Mouse (Mus musculus) hindbrain, postnatal 0 days (tissue): ENCODE results near the gene Slc31a1. TPM values are rescaled to one million over a fixed set of nuclear protein-coding genes. Genes with fewer than 3 reads are reported as not detected.

Experiments
- ATAC-seq: fragments of 200-750 bp; cut with Nextera tagmentation; 2 replicates; pipeline ENCODE4 v1.8.0; 2017; ENCODE audit warnings: mild to moderate bottlenecking, moderate TSS enrichment, moderate library complexity
- DNase-seq: peaks from one replicate; pipeline ENCODE4 v3.0.0-alpha.2; 2015; ENCODE audit warnings: low spot score
- H3K27ac ChIP-seq: fragments of 300-500 bp; sonication (generic); 2 replicates; pipeline ENCODE4 v1.5.1; 2014; ENCODE audit warnings: mild to moderate bottlenecking
- H3K27me3 ChIP-seq: fragments of 300-500 bp; sonication (generic); 2 replicates; pipeline ENCODE4 v1.6.1; 2014; ENCODE audit warnings: low read length, mixed read lengths; ENCODE audit not compliant: insufficient read depth
- H3K36me3 ChIP-seq: fragments of 300-500 bp; sonication (generic); 2 replicates; pipeline ENCODE4 v1.6.1; 2014; ENCODE audit warnings: low read length, mixed read lengths; ENCODE audit not compliant: insufficient read depth
- H3K4me1 ChIP-seq: fragments of 300-500 bp; sonication (generic); 2 replicates; pipeline ENCODE4 v1.6.1; 2014; ENCODE audit warnings: antibody characterized with exemption, low read length, mixed read lengths; ENCODE audit not compliant: insufficient read depth
- H3K4me2 ChIP-seq: fragments of 300-500 bp; sonication (generic); 2 replicates; pipeline ENCODE4 v1.6.1; 2014; ENCODE audit warnings: low read depth, mild to moderate bottlenecking, low read length, moderate library complexity, mixed read lengths
- H3K4me3 ChIP-seq: fragments of 300-500 bp; sonication (generic); 2 replicates; pipeline ENCODE4 v1.5.1; 2014; ENCODE audit warnings: low read length
- H3K9ac ChIP-seq: fragments of 300-500 bp; sonication (generic); replicated peaks from 2 replicates; pipeline ENCODE4 v1.6.1; 2014; ENCODE audit warnings: mild to moderate bottlenecking, low read length, moderate library complexity, mixed read lengths
- H3K9me3 ChIP-seq: fragments of 300-500 bp; sonication (generic); 2 replicates; pipeline ENCODE4 v1.6.1; 2016; ENCODE audit warnings: low read length, mixed read lengths
- CTCF ChIP-seq: IDR thresholded peaks from 2 replicates; pipeline ENCODE4 v1.5.1; 2016; ENCODE audit warnings: antibody characterized with exemption, control low read depth, low read depth
- WGBS: fragments of 180-500 bp; shearing (Covaris S2); extraction: QIAGEN DNeasy Blood & Tissue Kit; methylation state at CpG from one replicate; pipeline ENCODE4 v1.1.7; 2014; 5-methylcytosine and 5-hydroxymethylcytosine counted together
- polyA plus RNA-seq: library from polyadenylated mRNA; unstranded; fragments of >200 nt; fragmentation: Nextera tagmentation; extraction: Ambion mirVana; gene quantifications from 2 replicates; pipeline ENCODE4 v1.2.1, GENCODE M21; 2015
- total RNA-seq: library from RNA; depleted of rRNA; stranded (reverse); fragments of >200 nt; gene quantifications from 2 replicates; pipeline ENCODE4 v1.2.3, GENCODE M21; 2014

The Slc31a1 gene
- total and polyA plus RNA-seq, 2 experiments from 2014 or later = 20.8 to 46.3 TPM

DNA sequence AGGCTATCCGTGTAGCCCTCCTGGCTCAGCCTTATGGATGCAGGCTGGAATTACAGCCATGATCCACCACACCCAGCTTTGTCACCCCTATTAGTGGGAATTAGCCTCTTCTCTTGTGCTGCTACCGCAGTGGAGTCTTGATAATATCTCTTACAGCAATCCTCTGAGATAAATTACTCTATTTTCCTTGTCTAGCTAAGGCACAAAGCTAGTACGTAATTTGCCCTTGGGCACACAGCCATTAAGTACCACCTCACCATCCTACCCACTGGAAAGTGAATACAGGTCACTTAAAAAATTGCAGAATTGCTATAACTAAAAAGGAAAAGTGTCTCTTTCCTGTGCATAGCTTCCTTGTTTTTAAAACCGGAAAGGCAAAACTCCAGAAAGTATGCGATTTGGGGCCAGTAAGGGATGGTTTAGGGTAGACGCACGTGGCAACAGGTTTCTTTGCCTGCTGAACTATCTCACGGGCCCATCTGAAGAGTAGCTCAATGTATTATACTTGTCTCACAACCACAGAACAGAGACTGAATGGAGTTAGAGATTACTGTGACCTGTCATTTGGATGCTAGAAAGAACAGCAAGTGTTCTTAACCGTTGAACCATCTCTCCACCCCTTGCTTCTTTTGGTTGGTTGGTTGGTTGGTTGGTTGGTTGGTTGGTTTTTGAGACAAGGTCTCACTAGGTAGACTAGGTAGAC, 12.4 kb downstream of the Slc31a1 start:
- H3K4me3 ChIP-seq = no peak overlapping the region
- ATAC-seq = no peak
- 89% methylated on average over 9 of the region's 9 CpGs for WGBS
- no peak overlapping the region for H3K9ac ChIP-seq
- DNase-seq = no peak
- H3K36me3 ChIP-seq = no peaks in the 10 kb centered on the region
- H3K9me3 ChIP-seq = no peaks in the 10 kb centered on the region
- no peaks in the 10 kb centered on the region for H3K27me3 ChIP-seq
- no peak overlapping the region for H3K4me2 ChIP-seq
- H3K4me1 ChIP-seq = no peaks in the 10 kb centered on the region
- no peak for TF ChIP-seq CTCF
- no peak overlapping the region for H3K27ac ChIP-seq

DNA sequence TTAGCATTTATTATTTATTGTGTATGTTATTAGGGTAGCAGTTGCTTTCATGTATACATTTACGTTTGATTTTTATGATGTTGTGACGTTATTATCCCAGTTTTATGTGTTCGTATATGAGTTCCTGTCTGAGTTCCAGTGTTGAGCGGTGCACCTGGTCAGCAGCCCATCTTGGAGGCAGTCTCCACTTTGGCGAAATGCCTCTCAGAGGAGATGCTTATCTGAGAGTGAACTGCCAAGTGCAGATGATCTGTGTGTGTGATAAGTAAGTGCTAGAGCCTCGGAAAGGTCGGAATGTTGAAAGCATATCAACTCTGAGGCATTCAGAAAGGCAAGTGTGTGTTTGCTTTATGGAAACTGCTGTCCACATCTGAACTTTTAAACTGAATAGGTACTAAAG, 13.1 kb downstream of the Slc31a1 start:
- H3K4me1 ChIP-seq = no peaks in the 10 kb centered on the region
- H3K9ac ChIP-seq = no peak overlapping the region
- H3K4me2 ChIP-seq = no peak overlapping the region
- TF ChIP-seq CTCF = no peak
- DNase-seq (no peak), ATAC-seq (no peak)
- 88% methylated on average over 7 of the region's 7 CpGs for WGBS
- no peak overlapping the region for H3K4me3 ChIP-seq
- no peaks in the 10 kb centered on the region for H3K9me3 ChIP-seq
- H3K36me3 ChIP-seq = no peaks in the 10 kb centered on the region
- no peak overlapping the region for H3K27ac ChIP-seq
- no peaks in the 10 kb centered on the region for H3K27me3 ChIP-seq

DNA sequence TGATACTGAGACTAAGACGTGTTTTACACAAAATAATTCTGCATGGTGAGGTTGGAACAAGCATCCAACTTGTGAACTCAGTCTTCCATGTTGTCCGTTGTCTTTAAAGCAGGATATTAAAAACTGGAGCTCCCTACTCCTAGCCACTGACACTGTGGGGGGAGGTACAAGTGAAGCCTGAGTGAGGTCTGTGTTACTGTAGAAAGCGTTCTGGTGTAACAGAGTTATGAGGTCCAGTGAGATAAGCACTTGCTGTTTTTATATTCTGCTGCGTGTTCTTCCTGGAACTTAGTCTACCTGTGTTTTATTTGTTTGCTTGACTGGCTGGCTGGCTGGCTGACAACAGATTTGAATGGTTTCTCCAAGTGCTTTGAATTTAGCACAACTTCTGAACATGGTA, 13.8 kb downstream of the Slc31a1 start:
- Histone ChIP-seq H3K9me3 (no peaks in the 10 kb centered on the region), H3K4me2 (no peak overlapping the region), H3K9ac (no peak overlapping the region), H3K27me3 (no peaks in the 10 kb centered on the region), H3K4me3 (no peak overlapping the region), H3K36me3 (no peaks in the 10 kb centered on the region), H3K4me1 (no peaks in the 10 kb centered on the region), H3K27ac (no peak overlapping the region)
- DNase-seq (no peak), ATAC-seq (no peak)
- no peak for TF ChIP-seq CTCF
- 75% methylated on average over 4 of the region's 4 CpGs for WGBS

DNA sequence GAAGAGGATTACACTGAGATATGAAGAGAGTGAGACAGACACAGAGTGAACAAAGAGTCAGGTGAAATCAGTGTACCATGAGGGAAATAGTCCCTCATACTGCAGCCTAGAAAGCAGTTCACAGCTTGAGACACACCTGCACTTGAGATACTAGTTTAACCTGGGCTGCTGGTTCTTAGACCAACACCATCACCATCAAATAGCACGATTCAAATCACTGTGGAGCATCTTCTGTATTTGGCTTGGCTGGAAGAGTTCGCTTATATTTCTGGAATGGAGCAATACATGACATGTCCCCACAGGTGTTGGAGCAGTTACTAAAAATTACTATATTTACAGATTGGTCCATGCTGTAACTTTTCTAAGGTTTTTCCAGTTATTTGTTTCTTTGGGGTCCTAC, 15.6 kb downstream of the Slc31a1 start:
- no peak overlapping the region for H3K4me2 ChIP-seq
- H3K9ac ChIP-seq = no peak overlapping the region
- H3K4me1 ChIP-seq = no peaks in the 10 kb centered on the region
- no peak overlapping the region for H3K27ac ChIP-seq
- TF ChIP-seq CTCF = no peak
- H3K36me3 ChIP-seq = no peaks in the 10 kb centered on the region
- H3K27me3 ChIP-seq = no peaks in the 10 kb centered on the region
- no peak overlapping the region for H3K4me3 ChIP-seq
- ATAC-seq = no peak
- DNase-seq = no peak
- no peaks in the 10 kb centered on the region for H3K9me3 ChIP-seq
- 91% methylated on average over 2 of the region's 2 CpGs for WGBS

DNA sequence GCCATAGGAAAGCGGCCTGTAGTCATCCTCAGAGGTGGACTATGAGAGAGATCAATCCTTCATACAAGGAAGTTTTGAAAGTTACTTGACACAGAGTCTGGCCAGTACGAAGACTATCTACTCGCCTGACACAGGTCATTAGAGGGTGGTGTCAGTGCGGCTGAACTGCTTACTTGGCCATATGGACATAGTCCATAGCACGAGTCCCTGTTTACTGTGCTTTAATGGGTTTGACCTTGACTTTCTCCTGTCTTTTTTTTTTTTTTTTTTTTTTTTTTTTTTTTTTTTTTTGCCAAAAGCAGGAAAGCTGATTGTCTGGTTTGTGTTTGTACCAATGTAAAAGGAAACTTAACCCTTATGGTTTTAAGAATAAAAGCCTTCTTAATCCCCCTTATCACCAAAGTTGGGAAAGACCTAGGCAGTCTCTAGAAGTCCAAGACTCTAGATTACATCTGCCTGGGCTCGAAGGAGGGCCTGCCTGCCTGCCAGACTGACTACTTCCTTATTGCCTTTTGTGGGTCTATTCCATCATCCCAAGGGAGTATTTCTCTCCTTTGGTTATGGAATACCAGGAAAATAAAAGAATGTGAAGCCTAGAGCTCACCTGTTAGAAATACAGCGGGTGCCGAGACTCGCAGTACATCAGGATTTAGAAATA, 19.3 kb downstream of the Slc31a1 start:
- no peak for ATAC-seq
- TF ChIP-seq CTCF = no peak
- H3K36me3 ChIP-seq = no peaks in the 10 kb centered on the region; the same call in 1 of the 2 replicates

DNA sequence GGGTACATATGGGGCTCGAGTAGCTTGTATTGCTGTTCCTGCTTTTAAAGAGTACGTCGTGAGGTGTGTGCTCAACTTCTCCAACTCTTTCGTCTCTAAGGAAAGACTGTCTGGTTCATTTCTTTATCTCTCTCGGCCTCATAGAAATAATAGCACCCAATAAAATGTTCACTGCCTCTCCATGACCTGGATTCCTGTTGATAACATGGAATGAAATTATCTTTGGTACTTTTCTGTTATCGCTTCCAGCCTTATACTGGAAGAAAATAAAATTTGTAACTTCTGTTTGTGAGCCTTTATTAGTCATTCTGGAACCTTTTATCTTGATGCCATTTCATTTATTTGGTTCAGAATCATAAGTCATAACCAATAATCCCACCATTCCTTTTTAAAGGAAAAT, 22.7 kb downstream of the Slc31a1 start:
- Histone ChIP-seq H3K9ac (no peak overlapping the region), H3K27ac (no peak overlapping the region), H3K9me3 (no peaks in the 10 kb centered on the region), H3K4me2 (no peak overlapping the region), H3K4me3 (no peak overlapping the region), H3K27me3 (no peaks in the 10 kb centered on the region), H3K4me1 (no peaks in the 10 kb centered on the region), H3K36me3 (no peaks in the 10 kb centered on the region; the same call in 1 of the 2 replicates)
- no peak for TF ChIP-seq CTCF
- ATAC-seq (no peak), DNase-seq (no peak)
- 95% methylated on average over 6 of the region's 6 CpGs for WGBS

More for the DNA sequence above, 19.3 kb downstream of the Slc31a1 start:
- Histone ChIP-seq H3K9me3 (no peaks in the 10 kb centered on the region), H3K4me1 (no peaks in the 10 kb centered on the region), H3K4me3 (no peak overlapping the region), H3K27me3 (no peaks in the 10 kb centered on the region), H3K9ac (no peak overlapping the region), H3K27ac (no peak overlapping the region), H3K4me2 (no peak overlapping the region)
- no peak for DNase-seq
- WGBS = 94% methylated on average over 9 of the region's 9 CpGs

DNA sequence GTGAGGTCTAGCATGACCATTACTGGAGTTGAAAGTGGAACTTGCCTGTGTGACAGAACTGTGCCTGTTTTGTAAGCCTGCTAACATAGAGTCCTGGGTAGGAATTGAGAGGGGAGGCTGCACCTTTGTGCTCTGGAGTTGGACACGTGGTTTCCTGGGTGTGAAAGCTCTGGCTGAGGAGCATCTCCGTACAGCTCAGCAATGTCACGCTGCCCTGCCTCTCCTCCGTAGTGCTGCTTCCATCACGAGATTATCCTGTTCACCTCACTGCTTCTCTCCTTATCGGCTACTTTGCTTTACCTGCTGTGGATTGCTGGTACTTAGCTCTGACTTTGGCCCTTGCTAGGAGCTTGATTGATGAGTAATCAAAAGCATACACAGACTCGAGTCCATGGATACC, 23.2 kb downstream of the Slc31a1 start:
- no peak overlapping the region for H3K9ac ChIP-seq
- H3K27ac ChIP-seq = no peak overlapping the region
- no peak for DNase-seq
- ATAC-seq = no peak
- no peaks in the 10 kb centered on the region for H3K4me1 ChIP-seq
- no peak overlapping the region for H3K4me3 ChIP-seq
- TF ChIP-seq CTCF = no peak
- no peak overlapping the region for H3K4me2 ChIP-seq
- no peaks in the 10 kb centered on the region for H3K9me3 ChIP-seq
- no peaks in the 10 kb centered on the region; the same call in 1 of the 2 replicates for H3K36me3 ChIP-seq
- H3K27me3 ChIP-seq = no peaks in the 10 kb centered on the region
- WGBS = 90% methylated on average over 7 of the region's 7 CpGs
